Mouse (Mus musculus): ENCODE measurements around the gene Mga.

- TF ChIP-seq POLR2A (IDR thresholded peaks at IDR 0.05; ENCODE audit: borderline replicate concordance, extremely low read depth, low read depth, low read length) (no peak), CTCF (IDR thresholded peaks at IDR 0.05; ENCODE audit: insufficient read depth, low read length) (no peak)
These were observed 41.6 kb upstream of the Mga start for GRCm38 (mm10) chr2:119855310-119855850.

Data from lung, adult 2 months (tissue).